Mouse (Mus musculus): Measurements from ENCODE around the gene Cntnap2.
A peak's percentile ranks its signal among the peaks of the same experiment; 100 is the strongest.

The Cntnap2 gene

DNA sequence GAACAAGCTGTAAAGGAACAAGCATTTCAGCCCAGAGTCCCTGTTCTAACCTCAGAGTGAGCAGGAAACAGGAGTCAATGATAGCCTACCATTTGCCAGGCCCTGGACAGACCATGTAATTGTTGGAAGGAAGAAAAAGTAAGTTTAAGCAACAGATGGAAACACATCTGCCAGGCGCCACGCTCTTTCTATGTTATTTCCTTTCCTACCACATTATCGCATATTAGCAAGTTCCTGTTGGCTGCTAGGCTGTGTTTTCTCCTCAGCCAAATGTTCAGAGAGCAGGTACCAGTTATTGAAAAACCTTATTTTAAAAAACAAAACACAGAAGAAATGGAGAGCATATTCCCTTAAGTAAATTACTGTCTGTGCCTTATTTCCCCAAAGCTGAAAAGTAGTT lies 1646.8 kb downstream of the Cntnap2 start:
- DNase-seq, result no peak

DNA sequence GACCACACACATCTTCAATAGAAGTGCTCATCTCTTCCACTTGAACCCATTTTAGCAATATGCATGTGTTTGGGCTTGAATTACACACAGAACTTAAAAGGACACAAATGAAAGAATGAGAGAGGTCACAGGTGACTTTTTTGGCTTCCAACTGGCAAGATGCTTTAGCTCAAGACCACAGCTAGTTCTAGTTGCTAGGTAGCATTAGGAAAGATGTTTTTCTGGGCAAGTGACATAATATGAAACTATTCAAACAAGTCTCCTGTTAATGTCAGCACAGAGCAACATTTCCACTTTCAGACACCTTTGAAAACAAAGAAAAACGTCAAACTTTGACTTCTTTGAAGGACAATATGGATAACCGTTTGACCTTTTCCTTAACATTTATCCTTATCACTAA lies 1657.4 kb downstream of the Cntnap2 start:
- DNase-seq, result no peak

DNA sequence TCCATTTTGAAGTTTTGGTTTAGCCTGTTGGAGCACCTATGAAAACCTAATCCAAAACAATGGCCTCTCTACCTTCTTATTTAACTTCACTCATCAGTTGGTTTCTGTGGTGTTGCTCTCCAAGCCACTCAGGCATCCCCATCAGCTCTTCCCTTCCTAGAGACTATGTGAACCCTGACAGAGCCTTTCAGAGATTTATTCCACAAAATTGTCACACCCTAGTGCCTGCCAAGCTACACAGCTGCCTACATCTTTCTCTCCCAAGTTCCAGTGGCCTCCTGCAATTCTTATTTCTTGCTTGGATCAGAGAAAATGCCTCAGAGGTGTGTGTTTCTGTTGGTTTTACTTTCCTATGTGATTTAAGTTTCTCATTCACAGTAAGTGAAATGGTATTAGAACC lies 1674.6 kb downstream of the Cntnap2 start:
- no peak for DNase-seq

DNA sequence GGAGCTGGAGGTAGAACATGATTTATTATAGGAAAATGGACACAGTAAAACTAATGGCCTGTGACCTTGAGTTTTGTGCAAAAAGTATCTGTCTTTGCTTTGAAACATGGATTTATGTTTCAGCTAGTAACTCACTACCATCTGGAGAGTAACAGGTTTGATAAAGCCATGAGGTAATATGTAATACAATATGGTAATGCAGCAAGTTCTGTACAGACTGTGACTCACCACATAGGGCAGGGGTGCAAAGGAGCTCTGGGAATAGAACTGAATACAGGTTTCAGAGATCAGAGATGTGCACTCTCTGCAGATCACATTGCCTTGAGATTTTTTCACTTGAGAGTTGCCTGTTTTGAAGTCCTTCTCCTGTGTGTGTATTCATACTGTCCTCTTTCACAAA lies 1689.3 kb downstream of the Cntnap2 start:
- DNase-seq, result no peak

DNA sequence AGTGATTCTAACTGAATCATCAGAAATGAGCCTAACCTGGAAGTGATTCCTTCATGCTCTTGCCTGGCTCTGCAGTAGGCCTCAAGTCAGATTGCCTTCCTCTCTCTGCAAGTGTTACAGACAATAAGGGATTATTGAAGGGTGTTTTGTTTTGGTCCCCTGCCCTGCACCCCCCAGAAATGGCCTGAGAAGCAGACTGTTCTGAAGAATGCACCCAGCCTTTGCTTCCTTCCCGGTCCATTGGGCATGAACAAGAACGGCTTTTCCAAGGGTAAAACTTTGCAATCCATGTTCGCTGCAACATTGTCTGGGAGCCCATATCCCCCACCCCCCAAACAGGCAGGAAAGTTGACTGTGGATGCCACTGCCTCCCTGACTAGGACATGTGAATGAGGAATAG lies 1704.3 kb downstream of the Cntnap2 start:
- no peak for DNase-seq

DNA sequence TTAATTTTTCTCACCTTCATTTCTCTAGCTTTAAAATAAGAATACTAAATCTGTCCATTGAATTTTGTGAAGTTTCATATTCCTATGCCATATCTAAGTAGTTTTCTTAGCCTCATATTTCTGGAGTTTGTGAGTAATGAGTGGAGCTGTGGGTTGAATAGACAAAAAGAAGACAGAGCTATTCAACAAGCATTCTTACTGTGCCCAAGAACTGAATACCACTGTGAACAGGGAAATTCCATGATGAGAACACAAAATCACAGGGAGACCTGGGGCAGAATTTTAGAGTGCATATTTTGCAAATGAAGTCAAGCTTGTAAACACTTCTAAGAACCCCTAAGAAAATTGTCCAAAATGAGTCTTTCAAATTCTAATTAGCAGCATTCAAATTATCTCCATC lies 1715.4 kb downstream of the Cntnap2 start:
- DNase-seq, result no peak

DNA sequence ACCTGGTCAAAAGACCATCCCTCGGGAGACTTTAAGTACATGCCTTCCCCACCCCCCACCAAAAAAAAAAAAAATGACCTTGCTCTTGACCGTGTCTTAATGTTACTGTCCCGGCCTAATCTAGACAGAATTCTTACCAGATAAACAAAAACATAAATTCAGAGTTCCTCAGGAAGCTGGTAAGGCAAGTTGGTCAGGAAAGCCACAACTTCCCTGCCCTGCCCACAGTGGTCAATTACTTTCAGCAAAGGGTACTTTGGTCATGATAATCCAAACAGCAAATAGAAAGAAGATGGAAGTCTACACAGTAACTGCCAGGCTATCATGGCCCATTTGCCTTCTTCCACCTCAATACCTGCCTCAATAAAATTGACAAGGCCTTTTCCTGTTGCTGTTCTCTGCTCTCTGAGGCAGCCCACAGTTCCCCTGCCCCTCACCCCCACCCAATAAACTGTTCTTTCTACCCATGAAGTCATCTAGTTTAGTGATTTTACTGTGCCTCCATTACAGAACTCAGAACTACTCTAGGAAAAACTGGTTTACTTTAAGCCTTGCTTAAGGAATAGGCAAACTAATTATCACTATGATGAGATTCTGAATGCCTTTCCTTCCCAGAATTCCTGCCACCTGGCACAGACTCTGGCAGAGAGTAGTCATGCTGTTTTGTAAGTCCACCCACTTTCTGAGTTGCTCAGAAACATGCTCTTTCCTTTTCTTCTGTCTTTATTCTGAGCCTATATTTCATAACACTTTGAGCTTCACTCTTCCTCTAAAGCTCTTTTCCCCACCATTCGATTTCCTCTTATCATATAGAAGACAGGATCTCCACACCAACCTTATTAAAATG lies 1743.3 kb downstream of the Cntnap2 start:
- no peak for DNase-seq

DNA sequence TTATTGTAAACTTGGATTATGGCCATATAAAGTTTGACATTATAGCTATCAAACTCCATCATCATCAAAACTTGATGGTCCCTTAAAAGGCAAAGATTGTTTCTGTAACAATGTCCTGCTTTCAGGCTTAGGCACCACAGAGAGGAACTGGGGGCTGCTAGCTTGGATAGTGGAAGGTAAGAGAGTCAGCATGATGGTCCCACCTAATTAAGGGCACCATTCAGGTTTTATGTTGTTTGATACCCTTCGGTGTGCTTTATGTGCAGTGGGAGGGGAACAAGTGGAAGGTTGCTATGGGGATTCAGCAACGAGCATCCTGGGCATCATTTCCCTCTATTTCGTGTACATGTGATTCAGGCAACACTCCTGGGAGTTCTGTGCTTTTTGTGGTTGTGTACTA lies 1797.5 kb downstream of the Cntnap2 start:
- no peak for DNase-seq

DNA sequence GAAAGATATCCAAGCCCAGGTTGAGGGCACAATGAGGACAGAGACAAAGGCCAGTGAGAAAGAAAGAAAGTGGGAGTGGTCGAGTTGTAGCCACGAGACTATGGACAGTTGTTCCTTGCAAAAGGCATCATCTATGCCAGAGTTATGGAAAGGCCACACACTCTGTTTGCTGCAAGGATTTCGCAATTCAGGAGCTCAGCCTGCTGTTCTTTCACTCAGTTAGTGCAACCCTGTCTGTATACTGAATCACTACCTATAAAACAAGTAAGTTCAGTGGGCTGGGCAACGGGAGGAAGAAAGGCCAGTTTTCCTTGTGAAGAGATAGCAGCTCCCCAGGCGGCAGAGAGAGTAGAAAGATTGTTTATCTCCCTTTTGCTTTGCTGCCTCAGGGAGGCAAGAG lies 1801.9 kb downstream of the Cntnap2 start:
- no peak for DNase-seq

DNA sequence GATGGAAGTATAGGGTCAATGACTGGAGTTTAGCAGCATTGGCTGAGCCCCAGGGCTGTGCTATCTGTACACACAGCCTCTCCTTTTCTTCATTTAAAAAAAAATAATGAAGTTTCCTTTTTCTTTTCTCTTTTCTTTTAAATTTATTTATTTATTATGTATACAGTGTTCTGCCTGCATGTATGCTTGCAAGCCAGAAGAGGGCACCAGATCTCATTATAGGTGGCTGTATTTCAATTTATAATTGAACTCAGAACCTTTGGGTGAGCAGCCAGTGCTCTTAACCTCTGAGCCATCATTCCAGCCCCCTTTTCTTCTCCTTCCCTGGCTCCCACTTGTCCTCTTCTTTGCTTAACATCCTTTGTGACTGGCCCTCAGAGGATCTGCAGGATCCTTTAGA lies 1807.2 kb downstream of the Cntnap2 start:
- DNase-seq, result no peak

DNA sequence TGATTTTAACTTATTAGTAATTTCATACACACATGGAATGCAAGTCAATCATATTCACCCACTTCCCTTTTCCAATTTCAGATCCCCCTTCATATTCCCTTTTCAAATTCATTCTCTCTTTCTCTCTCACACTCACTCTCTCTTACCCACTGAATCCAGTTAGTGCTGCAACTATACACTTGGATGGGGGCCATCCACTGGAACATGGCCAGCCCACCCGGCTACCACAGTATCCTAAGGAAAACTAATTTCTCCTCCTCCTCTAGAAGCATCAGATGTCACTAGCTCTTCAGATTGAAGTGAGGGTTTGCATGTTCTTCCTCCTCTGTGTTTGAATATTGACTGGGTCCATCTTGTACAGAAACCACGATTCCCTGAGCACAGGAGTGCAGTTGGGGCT lies 1827.1 kb downstream of the Cntnap2 start:
- no peak for DNase-seq

DNA sequence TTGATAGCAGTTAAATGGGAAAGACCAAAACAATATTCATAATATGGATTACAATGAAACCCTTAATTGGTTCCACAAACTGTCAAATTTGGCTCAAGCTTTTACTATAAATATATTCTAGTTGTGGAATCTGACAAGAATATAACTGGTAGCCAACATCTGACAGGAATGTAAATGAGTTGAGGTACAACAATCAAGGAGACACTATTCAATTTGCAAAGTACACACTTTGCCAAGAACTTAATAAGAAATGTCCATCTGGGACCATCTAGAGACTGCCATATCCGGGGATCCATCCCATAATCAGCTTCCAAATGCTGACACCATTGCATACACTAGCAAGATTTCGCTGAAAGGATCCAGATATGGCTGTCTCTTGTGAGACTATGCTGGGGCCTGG lies 1850.0 kb downstream of the Cntnap2 start:
- no peak for DNase-seq

DNA sequence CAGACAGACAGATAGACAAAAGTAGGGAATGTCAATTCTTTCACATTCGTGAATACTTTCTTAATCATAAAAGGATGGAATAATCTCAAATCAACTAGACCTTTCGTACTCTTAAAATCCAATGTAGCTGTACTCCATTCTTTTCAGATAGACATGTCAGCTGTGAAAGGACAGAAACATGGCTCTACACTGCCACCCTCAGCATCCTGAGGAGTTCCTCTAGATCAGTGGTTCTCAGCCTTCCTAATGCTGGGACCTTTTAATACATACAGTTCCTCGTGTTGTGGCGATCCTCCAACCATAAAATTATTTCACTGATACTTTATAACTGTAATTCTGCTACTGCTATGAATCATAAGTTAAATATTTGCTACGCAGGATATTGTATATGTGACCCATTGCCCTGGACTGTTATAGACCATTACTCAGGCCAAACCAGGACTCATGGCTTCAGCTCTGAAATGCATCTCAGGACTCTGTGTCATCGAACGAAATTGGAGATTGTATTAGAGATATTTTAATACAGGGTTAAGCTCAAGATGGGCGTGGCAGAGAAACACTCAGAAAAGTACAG lies 1859.6 kb downstream of the Cntnap2 start:
- no peak for DNase-seq

DNA sequence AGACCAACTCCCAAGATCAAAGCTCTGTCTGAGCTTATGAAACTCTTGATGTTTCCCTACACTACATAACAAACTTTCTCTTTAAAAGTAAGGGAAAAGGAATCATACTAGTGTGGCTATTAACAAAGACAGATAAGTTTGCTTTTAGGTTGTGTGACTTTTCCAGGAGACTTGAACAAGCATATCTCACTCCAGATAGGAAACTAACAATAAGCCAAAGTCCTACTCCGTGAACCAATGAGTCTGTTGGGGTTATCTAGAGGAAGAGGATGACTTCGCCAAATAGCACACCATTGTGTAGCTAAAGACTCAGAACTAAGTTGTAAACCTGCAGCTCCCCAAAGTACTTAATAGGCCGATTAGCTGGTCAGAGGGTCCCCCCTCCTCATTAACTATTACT lies 1860.8 kb downstream of the Cntnap2 start:
- no peak for DNase-seq

DNA sequence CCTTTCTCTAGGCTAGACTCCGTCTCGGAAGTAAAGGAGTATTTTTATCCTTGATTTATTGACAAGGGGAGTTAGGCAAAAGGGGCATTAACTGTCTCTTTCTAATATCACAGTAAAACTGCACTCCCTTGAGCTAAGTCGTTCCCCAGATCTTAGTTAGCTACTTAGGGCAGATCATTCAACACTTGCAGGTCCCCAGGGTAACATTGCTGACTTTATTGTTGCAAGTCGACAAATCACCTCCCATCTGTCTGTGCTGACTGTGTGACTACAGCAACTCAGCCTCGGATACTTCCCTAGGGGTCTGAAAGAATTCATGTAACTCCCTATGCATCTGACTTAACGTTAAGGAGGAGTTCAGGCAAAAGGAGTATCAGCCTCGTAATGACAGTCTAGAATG lies 1865.6 kb downstream of the Cntnap2 start:
- DNase-seq, result no peak

DNA sequence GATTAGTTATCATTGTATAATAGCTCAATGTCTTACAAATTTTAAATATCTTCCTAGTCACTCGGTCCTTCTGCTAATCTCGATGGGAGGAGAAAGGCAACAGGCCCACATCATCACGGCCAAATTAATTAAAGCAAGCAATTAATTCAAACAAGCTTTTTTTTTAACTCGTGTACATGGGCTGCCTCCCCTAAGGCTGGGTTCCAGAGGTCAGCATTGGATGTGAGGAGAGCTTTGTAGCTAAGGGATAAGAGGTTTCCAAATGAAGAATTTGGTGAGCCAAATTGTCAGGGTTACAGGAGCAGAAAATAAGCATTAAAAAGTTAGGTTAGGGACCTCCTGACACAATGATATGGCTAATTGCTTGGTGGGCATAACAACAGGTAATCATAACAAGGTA lies 1886.5 kb downstream of the Cntnap2 start:
- DNase-seq, result no peak

DNA sequence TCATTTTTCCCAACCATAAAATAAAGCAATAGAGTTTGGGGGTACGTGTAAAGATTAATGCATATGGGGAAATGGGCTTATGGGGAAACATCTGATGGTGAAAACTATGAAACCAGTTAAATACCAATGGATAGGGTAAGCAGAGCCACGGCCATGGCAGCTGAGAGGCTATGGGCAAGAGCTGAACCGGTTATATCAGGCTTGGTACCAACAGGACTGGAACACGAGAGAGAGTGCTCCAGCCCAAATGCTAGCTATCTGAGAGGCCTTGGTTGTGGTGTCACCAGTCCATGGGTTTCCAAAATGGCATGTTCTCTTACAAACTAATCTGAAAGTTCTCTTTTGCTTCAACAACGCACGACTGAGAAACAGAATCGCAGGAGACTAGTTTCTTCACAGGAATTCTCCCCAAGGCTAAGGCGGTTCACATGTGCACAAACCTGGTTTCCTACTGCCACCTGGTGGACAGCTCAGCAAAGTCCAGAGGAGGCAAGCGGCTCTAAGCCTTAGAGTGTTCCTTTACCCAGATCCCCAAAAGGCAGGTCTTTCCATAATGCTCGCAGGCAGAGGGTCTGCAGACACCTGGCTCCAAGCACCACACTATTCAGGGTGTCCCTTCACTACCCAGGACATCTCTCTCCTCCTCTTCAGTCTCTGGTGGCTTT lies 1902.0 kb downstream of the Cntnap2 start:
- DNase-seq, result peak; percentile 61

DNA sequence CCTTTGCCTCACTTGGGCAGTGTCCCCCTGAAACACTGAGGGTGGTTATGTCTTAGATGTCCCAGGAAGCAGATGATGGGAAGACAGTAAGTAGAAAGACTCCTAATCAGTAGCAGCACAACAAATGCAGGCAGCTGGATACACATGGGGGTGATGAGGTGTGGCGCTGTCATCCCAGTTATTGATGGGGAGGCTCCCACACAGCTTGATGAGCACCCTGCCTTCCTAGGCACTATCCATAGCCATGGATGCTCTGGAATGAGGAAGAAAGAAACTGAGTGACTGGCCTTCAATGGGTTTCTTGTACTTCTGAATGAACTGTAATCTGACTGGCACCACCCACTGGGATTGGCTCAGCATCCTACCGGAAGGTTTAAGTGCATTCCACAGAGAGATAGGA lies 1904.1 kb downstream of the Cntnap2 start:
- no peak for DNase-seq

DNA sequence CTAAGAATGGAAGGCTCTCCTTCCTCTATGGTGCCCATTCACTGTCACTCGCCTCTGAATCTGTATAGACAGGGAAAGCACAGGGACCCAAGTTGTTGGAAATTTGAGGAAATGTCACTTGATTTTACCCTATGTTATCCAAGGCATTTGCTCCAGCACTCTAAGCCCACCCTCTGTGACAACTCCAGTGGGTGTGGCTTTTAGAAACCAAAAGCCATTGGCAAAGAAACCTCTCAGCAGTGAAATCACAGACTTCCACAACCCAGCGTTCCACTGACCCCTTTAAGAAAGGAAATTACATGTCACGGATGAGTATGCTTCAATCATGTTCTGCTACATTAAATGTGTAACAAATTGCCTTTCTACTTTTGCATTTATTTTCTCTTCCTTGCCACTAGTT lies 1904.5 kb downstream of the Cntnap2 start:
- DNase-seq, result no peak

DNA sequence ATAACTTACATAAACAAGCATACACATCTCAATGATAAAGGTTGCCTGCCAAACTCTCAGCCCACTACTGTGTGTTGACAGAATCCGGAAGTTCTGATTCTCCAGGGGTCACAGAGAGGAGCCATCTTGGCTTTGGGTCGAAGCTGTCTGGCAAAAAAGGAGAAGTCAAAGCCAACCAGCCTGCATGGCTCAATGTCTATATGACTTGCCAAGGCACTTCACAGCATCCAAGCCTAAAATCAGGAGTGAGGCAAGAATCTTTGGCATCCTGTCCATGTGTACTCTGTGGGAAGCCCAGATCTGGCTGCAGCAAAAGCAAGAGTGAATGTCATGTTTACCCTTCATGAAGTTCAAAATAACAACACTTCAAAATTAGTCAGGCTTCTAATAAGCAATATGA lies 1913.5 kb downstream of the Cntnap2 start:
- no peak for DNase-seq

DNA sequence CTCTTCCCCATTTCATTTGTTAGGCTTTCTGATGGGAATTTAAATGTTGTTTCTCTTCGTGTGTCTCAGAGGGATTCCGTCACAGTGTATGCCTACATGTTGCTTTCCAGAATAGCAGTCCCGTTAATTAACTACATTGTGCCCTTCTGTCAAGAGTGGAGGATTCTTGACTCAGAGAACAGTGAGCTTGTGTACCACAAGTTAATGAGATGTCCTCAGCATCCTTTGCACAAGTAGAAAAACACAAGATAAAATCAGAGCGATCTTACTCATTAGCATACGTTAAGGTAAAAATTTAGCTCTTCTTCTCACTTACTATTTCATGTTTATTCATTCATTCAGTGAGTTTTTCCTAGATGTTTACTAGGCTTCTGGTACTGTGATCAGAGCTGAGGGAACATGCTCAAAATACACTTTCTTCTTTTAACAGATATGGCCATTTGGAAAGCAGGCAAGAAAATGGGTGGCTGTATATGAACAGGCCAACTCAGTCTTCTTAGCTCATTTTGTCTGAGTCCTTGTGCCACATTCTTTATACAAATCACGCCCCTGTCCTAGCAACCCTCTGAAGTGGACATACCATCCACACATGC lies 1936.9 kb downstream of the Cntnap2 start:
- no peak for DNase-seq

DNA sequence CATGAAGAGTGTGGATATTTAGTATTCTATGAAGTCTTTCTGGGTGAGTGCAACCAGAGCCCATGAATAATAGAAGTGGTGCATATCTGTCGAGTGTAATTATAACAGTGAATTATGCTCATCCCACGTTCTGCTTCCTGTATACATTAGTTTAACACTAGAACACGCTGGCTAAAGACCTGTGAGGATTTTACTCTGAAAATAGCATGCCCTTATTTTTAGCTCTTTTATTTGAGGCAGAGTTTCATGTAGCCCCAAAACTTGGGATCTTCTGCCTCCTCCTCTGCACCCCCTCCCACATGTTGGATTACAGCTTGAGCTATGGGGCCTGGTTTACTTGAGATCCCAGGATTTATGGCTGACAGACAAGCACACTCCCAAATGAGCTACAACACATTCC lies 1945.3 kb downstream of the Cntnap2 start:
- DNase-seq, result no peak

DNA sequence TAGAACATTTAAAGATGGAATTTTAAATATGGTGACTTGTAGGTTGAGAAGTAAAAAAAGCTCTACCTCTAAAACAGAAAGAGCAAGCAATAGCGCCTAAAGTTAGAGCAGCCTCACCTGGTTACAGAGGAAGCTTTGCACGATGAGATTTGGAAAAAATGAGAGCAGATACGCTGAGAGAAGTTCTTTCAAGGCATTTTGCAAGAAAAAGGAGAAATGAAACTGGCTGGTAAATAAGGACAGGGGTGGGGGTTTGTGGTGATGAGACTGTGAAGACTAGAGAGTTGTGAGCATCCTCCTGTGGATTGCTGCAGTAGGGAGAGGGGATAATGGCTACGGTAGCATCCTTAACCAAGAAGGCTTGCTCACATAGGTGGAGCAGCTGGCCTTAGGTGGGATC lies 1953.8 kb downstream of the Cntnap2 start:
- DNase-seq, result no peak

DNA sequence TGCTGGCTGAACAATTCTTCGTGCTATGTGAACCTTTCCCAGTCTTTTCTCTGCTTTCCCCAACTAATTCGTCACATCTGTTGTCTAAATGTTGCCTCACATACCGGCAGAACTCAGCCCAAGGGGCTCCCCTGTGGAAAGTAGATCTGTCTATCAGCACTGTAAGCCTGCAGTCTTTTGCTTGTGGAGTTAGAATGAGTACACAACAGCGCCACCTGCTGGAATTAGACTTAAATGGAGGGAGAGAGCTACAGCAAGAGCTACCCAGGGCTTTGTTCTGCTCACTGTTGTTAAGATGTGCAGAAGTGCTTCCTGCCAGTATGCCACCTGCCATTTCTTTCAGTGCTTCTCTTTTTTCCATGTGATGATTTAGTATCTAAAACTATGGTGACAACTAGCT lies 1954.4 kb downstream of the Cntnap2 start:
- peak; percentile 78 for DNase-seq

Measured in thymus, postnatal 4 days (tissue).